Mouse (Mus musculus): ENCODE data around the gene Erich4. TPM values are rescaled to one million over a fixed set of nuclear protein-coding genes. Genes with fewer than 3 reads are reported as not detected.
"Not testable (repeated sequence)": the region's sequence is repeated elsewhere in the genome, so short reads cannot be mapped to it uniquely, and the experiment has no call there.

Erich4 gene
- polyA plus RNA-seq, 2 experiments, result 0.51 to 0.52 TPM

- no peak for DNase-seq (ENCODE audit: low read depth in 3 of 3, low spot score in 3 of 3)
- no peak overlapping the region for H3K9ac ChIP-seq (replicated peaks)
- no peaks in the 10 kb centered on the region for H3K27me3 ChIP-seq (ENCODE audit: control insufficient read depth, insufficient read depth, low read length)
- no peaks in the 10 kb centered on the region for H3K9me3 ChIP-seq (ENCODE audit: control insufficient read depth, low read length)
- no peaks in the 10 kb centered on the region for H3K36me3 ChIP-seq (replicated peaks; ENCODE audit: control insufficient read depth, insufficient read depth, low read depth)
- H3K4me1 ChIP-seq (replicated peaks; ENCODE audit: control insufficient read depth in 2 of 2, insufficient read depth in 2 of 2, low read length in 1 of 2), result no peaks in the 10 kb centered on the region; a peak in 1 of 4 replicates
- no peak overlapping the region for H3K4me3 ChIP-seq (ENCODE audit: insufficient read depth in 1 of 2, low read depth in 2 of 2, low read length in 2 of 2)
- H3K27ac ChIP-seq, result no peak overlapping the region
- ATAC-seq (ENCODE audit: insufficient read depth), result no peak
- 47% methylated on average over 8 of the region's 8 CpGs for WGBS (ENCODE audit: insufficient replicate concordance)
- TF ChIP-seq EP300 (IDR thresholded peaks at IDR 0.05; ENCODE audit: low read depth) (no peak), CTCF (IDR thresholded peaks at IDR 0.05; ENCODE audit: low read depth) (no peak)
- no peak overlapping the region for H3K4me2 ChIP-seq (ENCODE audit: low read depth)
These were observed 39.8 kb downstream of the Erich4 start for GRCm38 (mm10) chr7:25575870-25576269.

GRCm38 (mm10) chr7:25575105-25575504 lies 40.6 kb downstream of the Erich4 start:
- DNase-seq (ENCODE audit: low read depth in 3 of 3, low spot score in 3 of 3), result no peak
- Histone ChIP-seq H3K9me3 (ENCODE audit: control insufficient read depth, low read length) (no peaks in the 10 kb centered on the region), H3K9ac (replicated peaks) (no peak overlapping the region), H3K36me3 (replicated peaks; ENCODE audit: control insufficient read depth, insufficient read depth, low read depth) (no peaks in the 10 kb centered on the region), H3K4me1 (replicated peaks; ENCODE audit: control insufficient read depth in 2 of 2, insufficient read depth in 2 of 2, low read length in 1 of 2) (no peaks in the 10 kb centered on the region; a peak in 1 of 4 replicates), H3K4me3 (ENCODE audit: insufficient read depth in 1 of 2, low read depth in 2 of 2, low read length in 2 of 2) (no peak overlapping the region), H3K27ac (no peak overlapping the region), H3K27me3 (ENCODE audit: control insufficient read depth, insufficient read depth, low read length) (no peaks in the 10 kb centered on the region), H3K4me2 (ENCODE audit: low read depth) (no peak overlapping the region)
- no peak for TF ChIP-seq EP300 (IDR thresholded peaks at IDR 0.05; ENCODE audit: low read depth)
- no peak for TF ChIP-seq CTCF (IDR thresholded peaks at IDR 0.05; ENCODE audit: low read depth)
- WGBS (ENCODE audit: insufficient replicate concordance), result 62% methylated on average over 5 of the region's 5 CpGs
- ATAC-seq (ENCODE audit: insufficient read depth), result no peak

GRCm38 (mm10) chr7:25573806-25574205 lies 41.9 kb downstream of the Erich4 start:
- DNase-seq (ENCODE audit: low read depth in 3 of 3, low spot score in 3 of 3), result not testable (repeated sequence)
- 48% methylated on average over 5 of the region's 5 CpGs for whole genome bisulfite sequencing (ENCODE audit: insufficient replicate concordance)

GRCm38 (mm10) chr7:25568721-25569120 lies 47.0 kb downstream of the Erich4 start:
- no peak for ATAC-seq (ENCODE audit: insufficient read depth)
- no peak for DNase-seq (ENCODE audit: low read depth in 3 of 3, low spot score in 3 of 3)
- no peaks in the 10 kb centered on the region for H3K27me3 ChIP-seq (ENCODE audit: control insufficient read depth, insufficient read depth, low read length)
- H3K36me3 ChIP-seq (replicated peaks; ENCODE audit: control insufficient read depth, insufficient read depth, low read depth), result no peaks in the 10 kb centered on the region
- no peak overlapping the region for H3K27ac ChIP-seq
- no peaks in the 10 kb centered on the region for H3K9me3 ChIP-seq (ENCODE audit: control insufficient read depth, low read length)
- no peak overlapping the region for H3K4me3 ChIP-seq (ENCODE audit: insufficient read depth in 1 of 2, low read depth in 2 of 2, low read length in 2 of 2)
- H3K4me2 ChIP-seq (ENCODE audit: low read depth), result no peak overlapping the region
- TF ChIP-seq EP300 (IDR thresholded peaks at IDR 0.05; ENCODE audit: low read depth), result no peak
- TF ChIP-seq CTCF (IDR thresholded peaks at IDR 0.05; ENCODE audit: low read depth), result no peak
- H3K4me1 ChIP-seq (replicated peaks; ENCODE audit: control insufficient read depth in 2 of 2, insufficient read depth in 2 of 2, low read length in 1 of 2), result no peaks in the 10 kb centered on the region
- no peak overlapping the region for H3K9ac ChIP-seq (replicated peaks)
- 85% methylated on average over 7 of the region's 7 CpGs for WGBS (ENCODE audit: insufficient replicate concordance)

More at GRCm38 (mm10) chr7:25573806-25574205, 41.9 kb downstream of the Erich4 start:
- not testable (repeated sequence) for H3K27ac ChIP-seq; H3K4me1 ChIP-seq (replicated peaks; ENCODE audit: control insufficient read depth in 2 of 2, insufficient read depth in 2 of 2, low read length in 1 of 2); H3K27me3 ChIP-seq (ENCODE audit: control insufficient read depth, insufficient read depth, low read length); H3K36me3 ChIP-seq (replicated peaks; ENCODE audit: control insufficient read depth, insufficient read depth, low read depth); H3K4me3 ChIP-seq (ENCODE audit: insufficient read depth in 1 of 2, low read depth in 2 of 2, low read length in 2 of 2); H3K4me2 ChIP-seq (ENCODE audit: low read depth); H3K9ac ChIP-seq (replicated peaks); ATAC-seq (ENCODE audit: insufficient read depth); H3K9me3 ChIP-seq (ENCODE audit: control insufficient read depth, low read length)

Other genes starting within 250 kb of the Erich4 start
- not detected in 2 replicates for gene Cnfn, start 246.2 kb downstream of the Erich4 start, polyA plus RNA-seq (2012; rRNA removed)
- not detected in 2 replicates for gene Cnfn, start 246.2 kb downstream of the Erich4 start, polyA plus RNA-seq (2014; fragmentation: Nextera tagmentation; extraction: Ambion mirVana)
- 2.3 TPM in 2 replicates for gene Lipe, start 217.2 kb downstream of the Erich4 start, polyA plus RNA-seq (2012; rRNA removed)
- 0.38 and 0.72 TPM in 2 replicates for gene Lipe, start 217.2 kb downstream of the Erich4 start, polyA plus RNA-seq (2014; fragmentation: Nextera tagmentation; extraction: Ambion mirVana)
- not detected in 2 replicates for gene Cxcl17, start 203.0 kb downstream of the Erich4 start, polyA plus RNA-seq (2012; rRNA removed)
- not detected in 2 replicates for gene Cxcl17, start 203.0 kb downstream of the Erich4 start, polyA plus RNA-seq (2014; fragmentation: Nextera tagmentation; extraction: Ambion mirVana)
- gene Ceacam1, start 138.3 kb downstream of the Erich4 start, polyA plus RNA-seq (2012; rRNA removed), result 2.8 and 3.0 TPM in 2 replicates
- 3.8 and 4.3 TPM in 2 replicates for gene Ceacam1, start 138.3 kb downstream of the Erich4 start, polyA plus RNA-seq (2014; fragmentation: Nextera tagmentation; extraction: Ambion mirVana)
- gene Ceacam2, start 76.0 kb downstream of the Erich4 start, polyA plus RNA-seq (2012; rRNA removed), result 0.02 and 0.03 TPM in 2 replicates
- gene Ceacam2, start 76.0 kb downstream of the Erich4 start, polyA plus RNA-seq (2014; fragmentation: Nextera tagmentation; extraction: Ambion mirVana), result 0.15 TPM in 1 of 2 replicates, not detected in the other
- 8.1 and 9.6 TPM in 2 replicates for gene Dmac2, start 3.5 kb upstream of the Erich4 start, polyA plus RNA-seq (2012; rRNA removed)
- 6.9 and 7.4 TPM in 2 replicates for gene Dmac2, start 3.5 kb upstream of the Erich4 start, polyA plus RNA-seq (2014; fragmentation: Nextera tagmentation; extraction: Ambion mirVana)
- 1.6 TPM in 2 replicates for gene B3gnt8, start 10.8 kb upstream of the Erich4 start, polyA plus RNA-seq (2012; rRNA removed)
- gene B3gnt8, start 10.8 kb upstream of the Erich4 start, polyA plus RNA-seq (2014; fragmentation: Nextera tagmentation; extraction: Ambion mirVana), result 0.72 and 0.81 TPM in 2 replicates
- 20.1 and 22.0 TPM in 2 replicates for gene Bckdha, start 43.1 kb upstream of the Erich4 start, polyA plus RNA-seq (2012; rRNA removed)
- gene Bckdha, start 43.1 kb upstream of the Erich4 start, polyA plus RNA-seq (2014; fragmentation: Nextera tagmentation; extraction: Ambion mirVana), result 17.3 and 21.0 TPM in 2 replicates
- 33.7 and 35.2 TPM in 2 replicates for gene Exosc5, start 43.3 kb upstream of the Erich4 start, polyA plus RNA-seq (2012; rRNA removed)
- 48.1 and 51.6 TPM in 2 replicates for gene Exosc5, start 43.3 kb upstream of the Erich4 start, polyA plus RNA-seq (2014; fragmentation: Nextera tagmentation; extraction: Ambion mirVana)
- 0.22 and 0.32 TPM in 2 replicates for gene Tmem91, start 59.3 kb upstream of the Erich4 start, polyA plus RNA-seq (2012; rRNA removed)
- gene Tmem91, start 59.3 kb upstream of the Erich4 start, polyA plus RNA-seq (2014; fragmentation: Nextera tagmentation; extraction: Ambion mirVana), result 0.39 and 0.51 TPM in 2 replicates
- 21.9 and 28.2 TPM in 2 replicates for gene B9d2, start 64.9 kb upstream of the Erich4 start, polyA plus RNA-seq (2012; rRNA removed)
- gene B9d2, start 64.9 kb upstream of the Erich4 start, polyA plus RNA-seq (2014; fragmentation: Nextera tagmentation; extraction: Ambion mirVana), result 18.8 and 20.4 TPM in 2 replicates
- 16.6 and 18.5 TPM in 2 replicates for gene Tgfb1, start 71.1 kb upstream of the Erich4 start, polyA plus RNA-seq (2012; rRNA removed)
- 3.9 and 4.3 TPM in 2 replicates for gene Tgfb1, start 71.1 kb upstream of the Erich4 start, polyA plus RNA-seq (2014; fragmentation: Nextera tagmentation; extraction: Ambion mirVana)
- gene Ccdc97, start 103.2 kb upstream of the Erich4 start, polyA plus RNA-seq (2012; rRNA removed), result 17.1 and 19.5 TPM in 2 replicates
- gene Ccdc97, start 103.2 kb upstream of the Erich4 start, polyA plus RNA-seq (2014; fragmentation: Nextera tagmentation; extraction: Ambion mirVana), result 11.3 and 13.2 TPM in 2 replicates
- gene Hnrnpul1, start 138.9 kb upstream of the Erich4 start, polyA plus RNA-seq (2012; rRNA removed), result 22.8 and 26.5 TPM in 2 replicates
- gene Hnrnpul1, start 138.9 kb upstream of the Erich4 start, polyA plus RNA-seq (2014; fragmentation: Nextera tagmentation; extraction: Ambion mirVana), result 36.5 and 39.1 TPM in 2 replicates
- 5.3 and 5.8 TPM in 2 replicates for gene Axl, start 172.8 kb upstream of the Erich4 start, polyA plus RNA-seq (2012; rRNA removed)
- gene Axl, start 172.8 kb upstream of the Erich4 start, polyA plus RNA-seq (2014; fragmentation: Nextera tagmentation; extraction: Ambion mirVana), result 11.8 and 12.7 TPM in 2 replicates
- gene Cyp2s1, start 201.0 kb upstream of the Erich4 start, polyA plus RNA-seq (2012; rRNA removed), result 0.22 and 0.49 TPM in 2 replicates
- gene Cyp2s1, start 201.0 kb upstream of the Erich4 start, polyA plus RNA-seq (2014; fragmentation: Nextera tagmentation; extraction: Ambion mirVana), result 0.25 and 0.52 TPM in 2 replicates